Mouse (Mus musculus): ENCODE results near the gene Apol10b. TPM values are rescaled to one million over a fixed set of nuclear protein-coding genes. Genes with fewer than 3 reads are reported as not detected.
"Not testable (repeated sequence)": the region's sequence is repeated elsewhere in the genome, so short reads cannot be mapped to it uniquely, and the experiment has no call there.

Apol10b gene
- polyA plus RNA-seq, 1 experiment from 2014 or later: 0.14 TPM

DNA sequence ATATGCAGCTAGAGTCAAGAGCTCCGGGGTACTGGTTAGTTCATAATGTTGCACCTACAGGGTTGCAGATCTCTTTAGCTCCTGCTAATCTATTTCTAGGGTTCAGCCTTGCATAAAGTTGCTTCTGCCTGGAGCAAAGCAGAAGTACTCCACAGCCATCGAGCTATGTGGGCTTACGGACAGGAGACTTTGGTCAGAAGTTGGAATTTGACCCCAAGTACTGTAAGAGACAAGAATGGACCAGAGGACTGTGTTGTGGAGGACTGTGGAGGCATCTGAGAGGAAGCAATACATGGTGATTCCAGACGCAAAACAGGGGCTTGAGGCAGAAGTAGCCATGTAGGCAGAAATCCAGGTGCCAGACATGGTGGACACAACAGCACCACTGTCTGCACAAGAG lies 16.6 kb downstream of the Apol10b start:
- Histone ChIP-seq H3K4me1 (no peaks in the 10 kb centered on the region), H3K9me3 (replicated peaks) (no peaks in the 10 kb centered on the region), H3K4me3 (no peak overlapping the region), H3K27me3 (ENCODE audit: low read depth, poor library complexity, severe bottlenecking) (no peaks in the 10 kb centered on the region), H3K27ac (no peak overlapping the region), H3K36me3 (no peaks in the 10 kb centered on the region)
- no peak for DNase-seq (ENCODE audit: low spot score)
- WGBS: 93% methylated on average over 4 of the region's 4 CpGs

- Histone ChIP-seq H3K27ac (no peak overlapping the region), H3K4me3 (no peak overlapping the region), H3K4me1 (no peaks in the 10 kb centered on the region), H3K27me3 (ENCODE audit: low read depth, poor library complexity, severe bottlenecking) (no peaks in the 10 kb centered on the region), H3K9me3 (replicated peaks) (no peaks in the 10 kb centered on the region), H3K36me3 (no peaks in the 10 kb centered on the region)
- no peak for DNase-seq (ENCODE audit: low spot score)
- 89% methylated on average over 2 of the region's 2 CpGs for WGBS
Observed at GRCm38 (mm10) chr15:77578801-77579200, 17.1 kb downstream of the Apol10b start.

DNA sequence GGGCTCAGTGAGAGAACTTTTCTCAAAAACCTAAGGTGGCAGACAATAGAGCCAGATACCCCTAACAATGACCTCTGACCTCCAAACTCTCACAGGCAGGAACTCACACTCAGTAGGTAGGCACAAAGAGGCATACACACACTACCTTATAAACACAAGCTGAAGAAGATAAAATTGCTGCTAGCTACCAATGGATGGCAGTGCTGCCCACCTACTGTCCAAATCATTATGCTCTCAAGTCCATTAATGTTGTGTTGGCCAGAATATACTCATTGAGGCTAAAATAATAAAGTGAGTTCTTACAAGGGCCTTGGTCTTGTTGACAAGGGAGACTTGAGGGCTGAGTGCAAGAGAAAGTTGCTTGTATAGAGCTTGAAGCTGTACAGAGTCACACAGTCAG lies 32.7 kb downstream of the Apol10b start:
- Histone ChIP-seq H3K4me1 (no peaks in the 10 kb centered on the region), H3K27me3 (ENCODE audit: low read depth, poor library complexity, severe bottlenecking) (no peaks in the 10 kb centered on the region), H3K36me3 (no peaks in the 10 kb centered on the region), H3K27ac (no peak overlapping the region), H3K9me3 (replicated peaks) (no peaks in the 10 kb centered on the region), H3K4me3 (no peak overlapping the region)
- DNase-seq (ENCODE audit: low spot score): no peak

DNA sequence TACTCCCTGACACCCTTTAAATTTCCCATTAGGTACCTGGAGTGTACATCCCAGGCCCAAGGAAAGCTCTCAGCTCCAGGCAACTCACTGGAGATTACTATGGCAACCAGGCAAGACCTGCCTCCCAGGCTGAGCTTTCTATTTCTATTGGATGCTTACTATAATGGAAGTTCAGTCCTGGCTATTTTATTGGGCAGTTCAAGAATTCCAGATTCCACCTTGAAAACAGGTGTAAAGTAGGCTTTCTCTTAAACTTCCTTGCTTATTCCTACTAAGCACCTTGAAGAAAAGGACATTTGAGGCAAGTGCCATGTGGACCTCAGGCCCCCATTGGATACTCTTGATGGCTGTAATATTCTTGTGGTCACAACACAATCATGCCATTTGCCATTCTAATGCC lies 34.1 kb downstream of the Apol10b start, which contains the start of gene 1700025B11Rik:
TSS of gene 1700025B11Rik (minus strand) at position 101 of the 400 bp plus-strand sequence.
- H3K27me3 ChIP-seq (ENCODE audit: low read depth, poor library complexity, severe bottlenecking): no peaks in the 10 kb centered on the region
- H3K27ac ChIP-seq: no peak within 1 kb of the TSS
- H3K4me3 ChIP-seq: no peak within 1 kb of the TSS

DNA sequence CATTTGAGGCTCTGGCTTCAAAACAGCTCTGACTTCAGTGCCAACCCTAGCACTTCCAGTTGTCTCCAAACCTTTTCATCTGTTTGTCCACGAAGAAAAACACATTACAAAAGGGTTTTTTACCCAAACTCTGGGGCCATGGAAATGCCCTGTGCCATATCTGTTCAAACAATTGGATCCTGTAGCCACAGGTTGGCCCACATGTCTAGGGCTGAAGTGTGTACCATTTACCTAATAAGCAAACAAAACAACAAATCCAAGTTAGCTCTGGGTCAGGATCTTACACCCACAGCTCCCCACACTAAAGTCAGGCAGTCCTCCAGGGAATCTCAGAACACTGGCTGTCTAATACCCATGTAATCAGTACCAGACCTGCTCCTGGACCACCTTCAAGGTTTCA lies 56.7 kb downstream of the Apol10b start:
- H3K27ac ChIP-seq; DNase-seq (ENCODE audit: low spot score); H3K36me3 ChIP-seq; H3K4me1 ChIP-seq; H3K27me3 ChIP-seq (ENCODE audit: low read depth, poor library complexity, severe bottlenecking); H3K9me3 ChIP-seq (replicated peaks); H3K4me3 ChIP-seq: not testable (repeated sequence)
- 23% methylated on average over 1 of the region's 1 CpGs for WGBS

More for the DNA sequence above, 34.1 kb downstream of the Apol10b start, which contains the start of gene 1700025B11Rik:
- Histone ChIP-seq H3K36me3 (no peaks in the 10 kb centered on the region), H3K4me1 (no peaks in the 10 kb centered on the region), H3K9me3 (replicated peaks) (no peaks in the 10 kb centered on the region)
- DNase-seq (ENCODE audit: low spot score): no peak

Other genes with a start within 250 kb of the Apol10b start
- gene Apol7a, start 197.0 kb downstream of the Apol10b start, polyA plus RNA-seq (2016; fragmentation: Nextera tagmentation; extraction: Ambion mirVana): not detected in 2 replicates
- gene Apol9a, start 185.0 kb downstream of the Apol10b start, polyA plus RNA-seq (2016; fragmentation: Nextera tagmentation; extraction: Ambion mirVana): not detected in 2 replicates
- not detected in 2 replicates for gene Apol7b, start 148.6 kb downstream of the Apol10b start, polyA plus RNA-seq (2016; fragmentation: Nextera tagmentation; extraction: Ambion mirVana)
- not detected in 2 replicates for gene Apol10a, start 119.1 kb downstream of the Apol10b start, polyA plus RNA-seq (2016; fragmentation: Nextera tagmentation; extraction: Ambion mirVana)
- gene Apol11a, start 87.9 kb downstream of the Apol10b start, polyA plus RNA-seq (2016; fragmentation: Nextera tagmentation; extraction: Ambion mirVana): not detected in 2 replicates
- not detected in 2 replicates for gene Apol7c, start 62.8 kb downstream of the Apol10b start, polyA plus RNA-seq (2016; fragmentation: Nextera tagmentation; extraction: Ambion mirVana)
- gene 1700025B11Rik, start 34.2 kb downstream of the Apol10b start, polyA plus RNA-seq (2016; fragmentation: Nextera tagmentation; extraction: Ambion mirVana): not detected in 2 replicates
- gene Gm36245, start 3.1 kb upstream of the Apol10b start, polyA plus RNA-seq (2016; fragmentation: Nextera tagmentation; extraction: Ambion mirVana): not detected in 2 replicates
- not detected in 2 replicates for gene Apol11b, start 47.2 kb upstream of the Apol10b start, polyA plus RNA-seq (2016; fragmentation: Nextera tagmentation; extraction: Ambion mirVana)
- not detected in 2 replicates for gene Apol7e, start 102.7 kb upstream of the Apol10b start, polyA plus RNA-seq (2016; fragmentation: Nextera tagmentation; extraction: Ambion mirVana)
- gene Apol9b, start 132.9 kb upstream of the Apol10b start, polyA plus RNA-seq (2016; fragmentation: Nextera tagmentation; extraction: Ambion mirVana): not detected in 2 replicates
- 0.20 TPM in 1 of 2 replicates, not detected in the other for gene Apol8, start 160.9 kb upstream of the Apol10b start, polyA plus RNA-seq (2016; fragmentation: Nextera tagmentation; extraction: Ambion mirVana)
- gene Myh9, start 246.1 kb upstream of the Apol10b start, polyA plus RNA-seq (2016; fragmentation: Nextera tagmentation; extraction: Ambion mirVana): 30.6 and 39.2 TPM in 2 replicates